Mouse (Mus musculus) urinary bladder, postnatal 0 days (tissue): Measurements from ENCODE around the gene Egfl6. TPM values are rescaled to one million over a fixed set of nuclear protein-coding genes. Genes with fewer than 3 reads are reported as not detected.

Experiments used
- polyA plus RNA-seq: library from polyadenylated mRNA; unstranded; fragments of >200 nt; fragmentation: Nextera tagmentation; extraction: Ambion mirVana; gene quantifications from 2 replicates; pipeline ENCODE4 v1.2.1, GENCODE M21; 2015

Egfl6 gene
- polyA plus RNA-seq: 2.0 and 2.2 TPM in 2 replicates

GRCm38 (mm10) chrX:166584947-166585824 lies at the start of gene Egfl6:
Egfl6 (minus strand) TSS chrX:166585720.

GRCm38 (mm10) chrX:166518345-166518744 lies 67.2 kb downstream of the Egfl6 start, which contains the start of gene Tceanc:
Tceanc (minus strand) TSS chrX:166518567.

DNA sequence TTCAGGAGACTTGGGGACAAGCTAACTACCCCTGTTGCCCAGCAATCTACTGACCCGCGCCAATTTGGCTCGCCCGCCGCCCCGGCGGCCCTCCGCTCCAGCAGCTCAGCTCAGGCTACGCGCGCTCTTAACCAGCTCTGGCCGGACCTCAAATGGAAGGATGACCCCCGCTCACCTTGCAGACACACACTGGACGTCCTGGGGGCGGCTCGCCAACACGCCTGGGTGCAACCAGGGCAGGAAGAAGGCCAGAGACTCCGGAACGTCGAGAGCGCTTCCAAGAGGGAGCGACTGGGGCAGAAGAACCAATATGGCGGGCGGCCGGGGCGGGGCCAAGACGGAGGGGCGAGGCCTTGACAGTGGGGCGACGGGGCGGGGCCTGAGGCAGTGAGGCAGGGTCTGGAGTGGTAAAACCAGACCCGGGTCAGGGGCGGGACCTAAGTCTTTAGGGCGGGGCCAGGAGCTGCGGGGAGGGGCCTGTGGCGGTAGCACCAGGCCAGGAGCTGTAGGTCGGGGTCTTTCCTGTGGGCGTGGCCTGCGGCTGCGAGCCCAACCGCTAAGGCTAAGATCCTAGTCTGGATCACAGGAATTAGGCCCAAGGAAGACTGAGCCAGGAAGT lies 106.0 kb downstream of the Egfl6 start, which contains the start of gene Rab9:
Gene Rab9, minus strand, starts transcription at position 503 of the 619 bp plus-strand sequence.

Other genes with a start within 250 kb of the Egfl6 start
- 29.4 and 32.4 TPM in 2 replicates for gene Trappc2, start 145.1 kb downstream of the Egfl6 start, polyA plus RNA-seq
- 4.1 and 4.5 TPM in 2 replicates for gene Ofd1, start 145.0 kb downstream of the Egfl6 start, polyA plus RNA-seq
- gene Rab9, start 105.9 kb downstream of the Egfl6 start, polyA plus RNA-seq: 41.9 and 51.0 TPM in 2 replicates
- 2.8 and 3.0 TPM in 2 replicates for gene Tceanc, start 67.2 kb downstream of the Egfl6 start, polyA plus RNA-seq